Mouse (Mus musculus) liver, embryonic 18 days (tissue): Measurements from ENCODE around the gene Olfr625-ps1. TPM values are rescaled to one million over a fixed set of nuclear protein-coding genes. Genes with fewer than 3 reads are reported as not detected.

Experiments used
- polyA plus RNA-seq: library from polyadenylated mRNA; depleted of rRNA; stranded (reverse); fragments of >200 nt; gene quantifications from 2 replicates; pipeline ENCODE4 v1.2.3, GENCODE M21; 2012; rRNA removed

Olfr625-ps1 gene
- not detected in 2 replicates for polyA plus RNA-seq

GRCm38 (mm10) chr7:103682420-103682819, at the start of gene Olfr625-ps1:
Gene Olfr625-ps1 (plus strand): TSS chr7:103682720.

GRCm38 (mm10) chr7:103642602-103643001, 39.9 kb upstream of the Olfr625-ps1 start, which contains the start of gene Olfr622:
Gene Olfr622 (minus strand): TSS chr7:103642702.

GRCm38 (mm10) chr7:103663598-103663997, 18.9 kb upstream of the Olfr625-ps1 start, which contains the start of gene Olfr623:
Gene Olfr623 (minus strand): TSS chr7:103663698.

GRCm38 (mm10) chr7:103671091-103671490, 11.4 kb upstream of the Olfr625-ps1 start, which contains the start of gene Olfr624:
Gene Olfr624 (minus strand): TSS chr7:103671191.

GRCm38 (mm10) chr7:103714371-103714770, 31.9 kb downstream of the Olfr625-ps1 start, which contains the start of gene Olfr243:
Gene Olfr243 (plus strand): TSS chr7:103714671.

GRCm38 (mm10) chr7:103730074-103730473, 47.6 kb downstream of the Olfr625-ps1 start, which contains the start of gene Olfr628:
Gene Olfr628 (plus strand): TSS chr7:103730374.

Other genes with a start within 250 kb of the Olfr625-ps1 start
- not detected in 2 replicates for gene Olfr605, start 237.3 kb upstream of the Olfr625-ps1 start, polyA plus RNA-seq
- gene Olfr606, start 233.7 kb upstream of the Olfr625-ps1 start, polyA plus RNA-seq, result not detected in 2 replicates
- not detected in 2 replicates for gene Olfr607, start 218.6 kb upstream of the Olfr625-ps1 start, polyA plus RNA-seq
- not detected in 2 replicates for gene Olfr608, start 212.8 kb upstream of the Olfr625-ps1 start, polyA plus RNA-seq
- not detected in 2 replicates for gene Olfr609, start 184.7 kb upstream of the Olfr625-ps1 start, polyA plus RNA-seq
- not detected in 2 replicates for gene Olfr610, start 170.6 kb upstream of the Olfr625-ps1 start, polyA plus RNA-seq
- not detected in 2 replicates for gene Olfr611, start 161.9 kb upstream of the Olfr625-ps1 start, polyA plus RNA-seq
- gene Olfr612, start 140.0 kb upstream of the Olfr625-ps1 start, polyA plus RNA-seq, result not detected in 2 replicates
- gene Olfr613, start 134.6 kb upstream of the Olfr625-ps1 start, polyA plus RNA-seq, result not detected in 2 replicates
- gene Olfr615, start 126.6 kb upstream of the Olfr625-ps1 start, polyA plus RNA-seq, result not detected in 2 replicates
- not detected in 2 replicates for gene Olfr616, start 113.6 kb upstream of the Olfr625-ps1 start, polyA plus RNA-seq
- gene Olfr617, start 109.7 kb upstream of the Olfr625-ps1 start, polyA plus RNA-seq, result not detected in 2 replicates
- gene Olfr618, start 92.6 kb upstream of the Olfr625-ps1 start, polyA plus RNA-seq, result not detected in 2 replicates
- not detected in 2 replicates for gene Olfr619, start 82.1 kb upstream of the Olfr625-ps1 start, polyA plus RNA-seq
- gene Olfr620, start 70.2 kb upstream of the Olfr625-ps1 start, polyA plus RNA-seq, result not detected in 2 replicates
- 0.02 TPM in 1 of 2 replicates, not detected in the other for gene Olfr622, start 40.0 kb upstream of the Olfr625-ps1 start, polyA plus RNA-seq
- gene Olfr623, start 19.0 kb upstream of the Olfr625-ps1 start, polyA plus RNA-seq, result not detected in 2 replicates
- 0.01 TPM in 2 replicates for gene Olfr624, start 11.5 kb upstream of the Olfr625-ps1 start, polyA plus RNA-seq
- gene Olfr243, start 32.0 kb downstream of the Olfr625-ps1 start, polyA plus RNA-seq, result not detected in 2 replicates
- gene Olfr628, start 47.7 kb downstream of the Olfr625-ps1 start, polyA plus RNA-seq, result not detected in 2 replicates
- 0.03 and 0.10 TPM in 2 replicates for gene Olfr629, start 62.2 kb downstream of the Olfr625-ps1 start, polyA plus RNA-seq
- 0.01 and 0.02 TPM in 2 replicates for gene Olfr630, start 74.6 kb downstream of the Olfr625-ps1 start, polyA plus RNA-seq
- 0.03 TPM in 1 of 2 replicates, not detected in the other for gene Olfr69, start 88.9 kb downstream of the Olfr625-ps1 start, polyA plus RNA-seq
- gene Olfr68, start 97.0 kb downstream of the Olfr625-ps1 start, polyA plus RNA-seq, result 0.04 and 0.08 TPM in 2 replicates
- 0.01 TPM in 2 replicates for gene Olfr67, start 109.1 kb downstream of the Olfr625-ps1 start, polyA plus RNA-seq
- 28,363 and 31,511 TPM in 2 replicates for gene Hbb-bt, start 131.3 kb downstream of the Olfr625-ps1 start, polyA plus RNA-seq
- gene Hbb-bs, start 145.4 kb downstream of the Olfr625-ps1 start, polyA plus RNA-seq, result 108,653 and 122,218 TPM in 2 replicates
- gene Hbb-bh2, start 157.8 kb downstream of the Olfr625-ps1 start, polyA plus RNA-seq, result not detected in 2 replicates
- 3.5 and 3.6 TPM in 2 replicates for gene Hbb-bh1, start 160.4 kb downstream of the Olfr625-ps1 start, polyA plus RNA-seq
- gene Hbb-y, start 170.5 kb downstream of the Olfr625-ps1 start, polyA plus RNA-seq, result 8.8 and 9.9 TPM in 2 replicates
- gene Olfr66, start 203.5 kb downstream of the Olfr625-ps1 start, polyA plus RNA-seq, result not detected in 2 replicates
- gene Olfr64, start 211.8 kb downstream of the Olfr625-ps1 start, polyA plus RNA-seq, result not detected in 2 replicates
- gene Olfr65, start 220.8 kb downstream of the Olfr625-ps1 start, polyA plus RNA-seq, result not detected in 2 replicates
- 0.23 and 0.30 TPM in 2 replicates for gene Olfr631, start 246.1 kb downstream of the Olfr625-ps1 start, polyA plus RNA-seq